Mouse (Mus musculus): ENCODE measurements around the gene Dnmt3l. TPM values are rescaled to one million over a fixed set of nuclear protein-coding genes. Genes with fewer than 3 reads are reported as not detected.

The Dnmt3l gene
- polyA plus RNA-seq, 1 experiment: 1.8 TPM

- WGBS: 17% methylated on average over 10 of the region's 10 CpGs
- DNase-seq: no peak
- no peak for TF ChIP-seq CTCF (IDR thresholded peaks at IDR 0.05; ENCODE audit: borderline replicate concordance, control insufficient read depth, extremely low read depth, insufficient read depth, low read length, poor library complexity)
- TF ChIP-seq POLR2A (IDR thresholded peaks at IDR 0.05; ENCODE audit: control insufficient read depth, extremely low read depth, insufficient read depth, low read length, poor library complexity): no peak
- H3K27ac ChIP-seq (ENCODE audit: control insufficient read depth, insufficient read depth, low read length): peak overlapping the region; percentile 78
- peaks cover 26% of the 10 kb centered on the region for H3K4me1 ChIP-seq (replicated peaks; ENCODE audit: control insufficient read depth, insufficient read depth, low read length)
- H3K27me3 ChIP-seq (ENCODE audit: control insufficient read depth, insufficient read depth, low read length): no peaks in the 10 kb centered on the region
- H3K36me3 ChIP-seq (ENCODE audit: control insufficient read depth, insufficient read depth, low read length): no peaks in the 10 kb centered on the region
- peak overlapping the region; percentile 6; the same call in 1 of the 2 replicates for H3K4me3 ChIP-seq (ENCODE audit: control insufficient read depth, insufficient read depth, low read length)
Measured at GRCm38 (mm10) chr10:78086444-78087061, 44.8 kb downstream of the Dnmt3l start.

GRCm38 (mm10) chr10:78087101-78087511, 45.4 kb downstream of the Dnmt3l start:
- TF ChIP-seq CTCF (IDR thresholded peaks at IDR 0.05; ENCODE audit: borderline replicate concordance, control insufficient read depth, extremely low read depth, insufficient read depth, low read length, poor library complexity) (no peak), POLR2A (IDR thresholded peaks at IDR 0.05; ENCODE audit: control insufficient read depth, extremely low read depth, insufficient read depth, low read length, poor library complexity) (no peak)
- Histone ChIP-seq H3K36me3 (ENCODE audit: control insufficient read depth, insufficient read depth, low read length) (no peaks in the 10 kb centered on the region), H3K27ac (ENCODE audit: control insufficient read depth, insufficient read depth, low read length) (peak overlapping the region; percentile 35; the same call in 1 of the 2 replicates), H3K4me3 (ENCODE audit: control insufficient read depth, insufficient read depth, low read length) (no peak overlapping the region), H3K4me1 (replicated peaks; ENCODE audit: control insufficient read depth, insufficient read depth, low read length) (peaks cover 26% of the 10 kb centered on the region), H3K27me3 (ENCODE audit: control insufficient read depth, insufficient read depth, low read length) (no peaks in the 10 kb centered on the region)
- DNase-seq: peak; percentile 29
- WGBS: 16% methylated on average over 6 of the region's 6 CpGs

- WGBS: 75% methylated on average over 6 of the region's 6 CpGs
- DNase-seq: no peak
Measured at GRCm38 (mm10) chr10:78090246-78090645, 48.5 kb downstream of the Dnmt3l start.

GRCm38 (mm10) chr10:78090706-78091491, 49.2 kb downstream of the Dnmt3l start:
- TF ChIP-seq CTCF (IDR thresholded peaks at IDR 0.05; ENCODE audit: borderline replicate concordance, control insufficient read depth, extremely low read depth, insufficient read depth, low read length, poor library complexity): no peak
- no peak for TF ChIP-seq POLR2A (IDR thresholded peaks at IDR 0.05; ENCODE audit: control insufficient read depth, extremely low read depth, insufficient read depth, low read length, poor library complexity)
- Histone ChIP-seq H3K4me3 (ENCODE audit: control insufficient read depth, insufficient read depth, low read length) (no peak overlapping the region), H3K4me1 (replicated peaks; ENCODE audit: control insufficient read depth, insufficient read depth, low read length) (peaks cover 16% of the 10 kb centered on the region), H3K27me3 (ENCODE audit: control insufficient read depth, insufficient read depth, low read length) (no peaks in the 10 kb centered on the region), H3K27ac (ENCODE audit: control insufficient read depth, insufficient read depth, low read length) (no peak overlapping the region), H3K36me3 (ENCODE audit: control insufficient read depth, insufficient read depth, low read length) (no peaks in the 10 kb centered on the region)
- no peak for DNase-seq
- WGBS: 83% methylated on average over 4 of the region's 4 CpGs

More at GRCm38 (mm10) chr10:78090246-78090645, 48.5 kb downstream of the Dnmt3l start:
- no peaks in the 10 kb centered on the region for H3K36me3 ChIP-seq (ENCODE audit: control insufficient read depth, insufficient read depth, low read length)
- no peaks in the 10 kb centered on the region for H3K27me3 ChIP-seq (ENCODE audit: control insufficient read depth, insufficient read depth, low read length)
- TF ChIP-seq POLR2A (IDR thresholded peaks at IDR 0.05; ENCODE audit: control insufficient read depth, extremely low read depth, insufficient read depth, low read length, poor library complexity) (no peak), CTCF (IDR thresholded peaks at IDR 0.05; ENCODE audit: borderline replicate concordance, control insufficient read depth, extremely low read depth, insufficient read depth, low read length, poor library complexity) (no peak)
- H3K27ac ChIP-seq (ENCODE audit: control insufficient read depth, insufficient read depth, low read length): no peak overlapping the region
- H3K4me3 ChIP-seq (ENCODE audit: control insufficient read depth, insufficient read depth, low read length): no peak overlapping the region
- H3K4me1 ChIP-seq (replicated peaks; ENCODE audit: control insufficient read depth, insufficient read depth, low read length): peaks cover 16% of the 10 kb centered on the region

- H3K27me3 ChIP-seq (ENCODE audit: control insufficient read depth, insufficient read depth, low read length): no peaks in the 10 kb centered on the region
- H3K4me3 ChIP-seq (ENCODE audit: control insufficient read depth, insufficient read depth, low read length): no peak overlapping the region
- DNase-seq: no peak
- no peak overlapping the region for H3K27ac ChIP-seq (ENCODE audit: control insufficient read depth, insufficient read depth, low read length)
- WGBS: 97% methylated on average over 23 of the region's 23 CpGs
- H3K36me3 ChIP-seq (ENCODE audit: control insufficient read depth, insufficient read depth, low read length): no peaks in the 10 kb centered on the region
- TF ChIP-seq POLR2A (IDR thresholded peaks at IDR 0.05; ENCODE audit: control insufficient read depth, extremely low read depth, insufficient read depth, low read length, poor library complexity): no peak
- TF ChIP-seq CTCF (IDR thresholded peaks at IDR 0.05; ENCODE audit: borderline replicate concordance, control insufficient read depth, extremely low read depth, insufficient read depth, low read length, poor library complexity): no peak
- peaks cover 7% of the 10 kb centered on the region for H3K4me1 ChIP-seq (replicated peaks; ENCODE audit: control insufficient read depth, insufficient read depth, low read length)
Measured at GRCm38 (mm10) chr10:78091865-78092724, 50.3 kb downstream of the Dnmt3l start.

GRCm38 (mm10) chr10:78092725-78093029, 50.9 kb downstream of the Dnmt3l start:
- Histone ChIP-seq H3K27ac (ENCODE audit: control insufficient read depth, insufficient read depth, low read length) (no peak overlapping the region), H3K4me3 (ENCODE audit: control insufficient read depth, insufficient read depth, low read length) (no peak overlapping the region), H3K36me3 (ENCODE audit: control insufficient read depth, insufficient read depth, low read length) (no peaks in the 10 kb centered on the region), H3K4me1 (replicated peaks; ENCODE audit: control insufficient read depth, insufficient read depth, low read length) (peaks cover 2% of the 10 kb centered on the region; the same call in 1 of the 2 replicates), H3K27me3 (ENCODE audit: control insufficient read depth, insufficient read depth, low read length) (no peaks in the 10 kb centered on the region)
- DNase-seq: no peak
- TF ChIP-seq CTCF (IDR thresholded peaks at IDR 0.05; ENCODE audit: borderline replicate concordance, control insufficient read depth, extremely low read depth, insufficient read depth, low read length, poor library complexity): no peak
- no peak for TF ChIP-seq POLR2A (IDR thresholded peaks at IDR 0.05; ENCODE audit: control insufficient read depth, extremely low read depth, insufficient read depth, low read length, poor library complexity)
- 95% methylated on average over 13 of the region's 13 CpGs for WGBS

All from thymus, adult 2 months (tissue).